Mouse (Mus musculus) urinary bladder, adult 2 months (tissue): ENCODE measurements around the gene Syce1. TPM values are rescaled to one million over a fixed set of nuclear protein-coding genes. Genes with fewer than 3 reads are reported as not detected.
A peak's percentile ranks its signal among the peaks of the same experiment; 100 is the strongest.

Experiments
- DNase-seq: peaks from one replicate; pipeline ENCODE4 v3.0.0; 2022; ENCODE audit warnings: low spot score
- polyA plus RNA-seq: library from polyadenylated mRNA; depleted of rRNA; stranded (reverse); fragments of >200 nt; gene quantifications from 2 replicates; pipeline ENCODE4 v1.2.3, GENCODE M21; 2012; rRNA removed

Gene Syce1
- polyA plus RNA-seq, result 0.10 and 0.18 TPM in 2 replicates

GRCm38 (mm10) chr7:140787406-140788052, at the start of gene Syce1:
TSS of gene Syce1 (minus strand) at chr7:140787852.
- DNase-seq, result no peak

GRCm38 (mm10) chr7:140836243-140837115, 48.8 kb upstream of the Syce1 start:
- peak; percentile 16 for DNase-seq

GRCm38 (mm10) chr7:140835758-140836087, 48.1 kb upstream of the Syce1 start:
- DNase-seq, result peak; percentile 15

- peak; percentile 46 for DNase-seq
Measured at GRCm38 (mm10) chr7:140834968-140835757, 47.5 kb upstream of the Syce1 start, which contains the start of gene Urah. TSS of gene Urah (plus strand) at chr7:140835018.

GRCm38 (mm10) chr7:140833341-140833740, 45.7 kb upstream of the Syce1 start:
- no peak for DNase-seq

GRCm38 (mm10) chr7:140831447-140831846, 43.8 kb upstream of the Syce1 start:
- no peak for DNase-seq

- DNase-seq, result no peak
Measured at GRCm38 (mm10) chr7:140828171-140828881, 40.7 kb upstream of the Syce1 start.

- DNase-seq, result no peak
Measured at GRCm38 (mm10) chr7:140822731-140823130, 35.1 kb upstream of the Syce1 start.

GRCm38 (mm10) chr7:140821653-140822329, 34.1 kb upstream of the Syce1 start, which contains the start of gene Zfp941:
TSS of gene Zfp941 (minus strand) at chr7:140822178.
- DNase-seq, result no peak

GRCm38 (mm10) chr7:140821305-140821652, 33.6 kb upstream of the Syce1 start:
- no peak for DNase-seq

- DNase-seq, result no peak
Measured at GRCm38 (mm10) chr7:140820173-140820572, 32.5 kb upstream of the Syce1 start.

- DNase-seq, result no peak
Measured at GRCm38 (mm10) chr7:140812850-140813249, 25.2 kb upstream of the Syce1 start.

GRCm38 (mm10) chr7:140811714-140812113, 24.1 kb upstream of the Syce1 start:
- no peak for DNase-seq

GRCm38 (mm10) chr7:140810496-140810895, 22.8 kb upstream of the Syce1 start:
- DNase-seq, result no peak

GRCm38 (mm10) chr7:140805704-140806103, 18.1 kb upstream of the Syce1 start:
- no peak for DNase-seq

GRCm38 (mm10) chr7:140802629-140803028, 15.0 kb upstream of the Syce1 start:
- DNase-seq, result no peak

- no peak for DNase-seq
Measured at GRCm38 (mm10) chr7:140798212-140798611, 10.6 kb upstream of the Syce1 start.

GRCm38 (mm10) chr7:140797619-140798018, 10.0 kb upstream of the Syce1 start:
- DNase-seq, result no peak

- no peak for DNase-seq
Measured at GRCm38 (mm10) chr7:140793541-140793940, 5.9 kb upstream of the Syce1 start.

GRCm38 (mm10) chr7:140788053-140788435, 392 bp upstream of the Syce1 start:
- no peak for DNase-seq

- DNase-seq, result no peak
Measured at GRCm38 (mm10) chr7:140780548-140780947, 7.1 kb downstream of the Syce1 start.
